Mouse (Mus musculus): Measurements from ENCODE around the gene Kirrel2. TPM values are rescaled to one million over a fixed set of nuclear protein-coding genes. Genes with fewer than 3 reads are reported as not detected.
"Not testable (repeated sequence)": the region's sequence is repeated elsewhere in the genome, so short reads cannot be mapped to it uniquely, and the experiment has no call there.

Kirrel2 gene
- polyA plus RNA-seq (2015; fragmentation: Nextera tagmentation; extraction: Ambion mirVana): not detected in 2 replicates

DNA sequence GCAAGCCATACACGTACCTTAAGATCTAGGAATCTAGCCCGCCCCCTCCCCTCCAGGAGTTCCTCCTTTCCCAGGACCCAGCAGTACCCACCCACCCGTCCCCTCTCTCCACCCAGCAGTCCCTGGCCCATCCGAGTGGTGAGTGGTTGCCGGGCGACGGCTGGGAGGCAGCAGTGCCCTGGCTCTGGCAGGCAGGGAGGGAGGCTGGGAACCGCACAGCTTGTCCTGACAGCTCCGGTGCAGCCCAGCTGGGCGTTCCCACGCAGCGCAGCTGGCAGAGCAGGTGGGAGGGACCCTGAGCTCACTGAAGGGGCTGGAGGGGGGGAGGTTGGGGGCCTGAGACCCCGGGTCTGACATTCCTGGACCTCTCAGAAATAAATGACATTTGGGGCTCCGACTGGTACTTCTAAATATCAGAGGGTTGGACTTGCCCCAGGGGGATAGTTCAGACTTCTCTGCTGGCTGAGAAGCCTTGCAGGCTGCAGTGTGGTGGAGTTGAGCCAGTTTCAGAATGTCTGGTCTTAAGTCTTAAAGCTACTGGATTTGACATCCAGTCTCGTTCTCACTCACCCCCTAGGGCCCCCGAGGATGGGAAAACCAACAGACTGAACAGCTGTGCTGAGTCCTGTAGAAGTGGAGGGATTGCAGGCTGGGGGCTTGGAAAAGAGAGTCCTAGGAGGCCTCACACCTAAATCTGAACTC lies at the start of gene Kirrel2, which contains the start of gene Nphs1:
Gene Kirrel2, minus strand, starts transcription at position 62 of the 702 bp plus-strand sequence.
Gene Nphs1, plus strand, starts transcription at position 687 of the 702 bp plus-strand sequence.
- ATAC-seq (ENCODE audit: borderline replicate concordance, extremely low read depth, low FRiP score, low TSS enrichment): no peak

GRCm38 (mm10) chr7:30501159-30501558 lies 43.7 kb upstream of the Kirrel2 start:
- 71% methylated on average over 5 of the region's 5 CpGs for WGBS

More for the DNA sequence above, at the start of gene Kirrel2, which contains the start of gene Nphs1:
- no peak within 1 kb of the TSS for H3K4me2 ChIP-seq
- no peaks in the 10 kb centered on the region for H3K9me3 ChIP-seq
- no peaks in the 10 kb centered on the region for H3K36me3 ChIP-seq
- H3K4me3 ChIP-seq: no peak within 1 kb of the TSS
- H3K4me1 ChIP-seq: 0 out of 2 replicates have a peak, but pooled peaks cover 3% of the 10 kb centered on the region
- peaks cover 97% of the 10 kb centered on the region for H3K27me3 ChIP-seq
- no peak within 1 kb of the TSS for H3K9ac ChIP-seq
- WGBS: 2% methylated on average over 16 of the region's 16 CpGs
- no peak within 1 kb of the TSS for H3K27ac ChIP-seq

DNA sequence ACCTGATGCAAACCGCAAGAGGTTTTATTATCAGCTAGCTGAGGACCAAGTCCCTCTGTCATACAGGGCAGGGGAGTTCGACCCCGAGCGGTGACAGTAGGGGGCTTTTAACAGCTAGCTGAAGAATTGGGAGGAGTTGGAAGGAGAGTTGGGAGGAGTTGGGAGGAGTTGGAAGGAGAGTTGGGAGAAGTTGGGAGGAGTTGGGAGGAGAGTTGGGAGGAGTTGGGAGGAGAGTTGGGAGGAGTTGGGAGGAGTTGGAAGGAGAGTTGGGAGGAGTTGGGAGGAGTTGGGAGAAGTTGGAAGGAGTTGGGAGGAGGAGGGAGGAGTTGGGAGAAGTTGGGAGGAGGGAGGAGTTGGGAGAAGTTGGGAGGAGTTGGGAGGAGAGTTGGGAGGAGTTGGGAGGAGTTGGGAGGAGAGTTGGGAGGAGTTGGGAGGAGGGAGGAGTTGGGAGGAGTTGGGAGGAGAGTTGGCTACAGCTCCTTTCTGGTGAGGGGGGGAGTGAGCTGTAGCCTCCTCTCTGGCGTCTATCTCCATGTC lies 38.1 kb upstream of the Kirrel2 start:
- not testable (repeated sequence) for ATAC-seq (ENCODE audit: borderline replicate concordance, extremely low read depth, low FRiP score, low TSS enrichment); H3K27ac ChIP-seq; H3K36me3 ChIP-seq; H3K9ac ChIP-seq; H3K9me3 ChIP-seq; H3K4me2 ChIP-seq; H3K4me1 ChIP-seq; H3K27me3 ChIP-seq; H3K4me3 ChIP-seq
- 45% methylated on average over 5 of the region's 5 CpGs for WGBS

More at GRCm38 (mm10) chr7:30501159-30501558, 43.7 kb upstream of the Kirrel2 start:
- H3K9ac ChIP-seq; H3K27ac ChIP-seq; H3K4me2 ChIP-seq; H3K27me3 ChIP-seq; H3K9me3 ChIP-seq; ATAC-seq (ENCODE audit: borderline replicate concordance, extremely low read depth, low FRiP score, low TSS enrichment); H3K4me1 ChIP-seq; H3K36me3 ChIP-seq; H3K4me3 ChIP-seq: not testable (repeated sequence)

DNA sequence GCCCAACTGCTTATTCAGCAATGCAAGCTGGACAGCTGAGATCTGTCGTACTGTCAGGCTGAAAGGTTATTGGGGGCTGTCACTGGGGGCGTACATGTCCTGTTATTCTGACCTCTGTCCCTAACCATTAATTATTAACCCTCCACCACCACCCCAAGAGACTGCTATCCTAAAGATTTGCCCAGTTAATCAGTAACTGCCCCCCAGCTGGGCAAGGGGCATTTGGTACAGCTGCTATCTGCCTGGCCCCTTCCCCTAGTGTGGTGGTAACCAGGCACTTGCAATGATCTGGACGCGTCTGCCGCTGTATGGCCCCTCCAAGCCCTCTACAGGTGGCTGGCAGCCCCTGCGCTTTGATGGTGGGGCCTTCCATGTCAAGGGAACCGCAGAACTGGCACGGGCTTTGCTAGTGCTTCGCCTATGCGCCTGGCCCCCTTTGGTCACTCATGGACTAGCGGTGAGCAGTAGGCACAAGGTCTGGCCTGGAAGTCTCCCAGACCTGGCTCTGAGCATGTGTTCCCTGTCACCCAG lies 36.0 kb upstream of the Kirrel2 start, which contains the start of gene Prodh2:
Gene Prodh2, plus strand, starts transcription at position 222 of the 531 bp plus-strand sequence.
- H3K9me3 ChIP-seq: no peaks in the 10 kb centered on the region
- no peak within 1 kb of the TSS for H3K4me3 ChIP-seq
- H3K36me3 ChIP-seq: no peaks in the 10 kb centered on the region
- H3K27me3 ChIP-seq: peaks cover 13% of the 10 kb centered on the region
- no peak within 1 kb of the TSS for H3K27ac ChIP-seq
- H3K9ac ChIP-seq: no peak within 1 kb of the TSS
- WGBS: 32% methylated on average over 11 of the region's 11 CpGs
- H3K4me1 ChIP-seq: no peaks in the 10 kb centered on the region
- H3K4me2 ChIP-seq: no peak within 1 kb of the TSS
- no peak for ATAC-seq (ENCODE audit: borderline replicate concordance, extremely low read depth, low FRiP score, low TSS enrichment)

GRCm38 (mm10) chr7:30492765-30493164 lies 35.3 kb upstream of the Kirrel2 start:
- Histone ChIP-seq H3K27ac (no peak overlapping the region), H3K27me3 (peaks cover 13% of the 10 kb centered on the region), H3K4me2 (no peak overlapping the region), H3K4me3 (no peak overlapping the region), H3K9me3 (no peaks in the 10 kb centered on the region), H3K4me1 (no peaks in the 10 kb centered on the region), H3K36me3 (no peaks in the 10 kb centered on the region), H3K9ac (no peak overlapping the region)
- no peak for ATAC-seq (ENCODE audit: borderline replicate concordance, extremely low read depth, low FRiP score, low TSS enrichment)
- 15% methylated on average over 4 of the region's 4 CpGs for WGBS

GRCm38 (mm10) chr7:30490957-30491307 lies 33.4 kb upstream of the Kirrel2 start:
- WGBS: 20% methylated on average over 6 of the region's 6 CpGs

GRCm38 (mm10) chr7:30490251-30490956 lies 32.9 kb upstream of the Kirrel2 start:
- no peak overlapping the region for H3K4me2 ChIP-seq
- peaks cover 13% of the 10 kb centered on the region for H3K27me3 ChIP-seq
- no peak overlapping the region for H3K9ac ChIP-seq
- no peaks in the 10 kb centered on the region for H3K36me3 ChIP-seq
- H3K9me3 ChIP-seq: no peaks in the 10 kb centered on the region
- H3K4me3 ChIP-seq: no peak overlapping the region
- no peak overlapping the region for H3K27ac ChIP-seq
- H3K4me1 ChIP-seq: no peaks in the 10 kb centered on the region
- ATAC-seq (ENCODE audit: borderline replicate concordance, extremely low read depth, low FRiP score, low TSS enrichment): no peak
- WGBS: 26% methylated on average over 16 of the region's 16 CpGs

More at GRCm38 (mm10) chr7:30490957-30491307, 33.4 kb upstream of the Kirrel2 start:
- no peaks in the 10 kb centered on the region for H3K9me3 ChIP-seq
- ATAC-seq (ENCODE audit: borderline replicate concordance, extremely low read depth, low FRiP score, low TSS enrichment): no peak
- no peaks in the 10 kb centered on the region for H3K36me3 ChIP-seq
- no peaks in the 10 kb centered on the region for H3K4me1 ChIP-seq
- no peak overlapping the region for H3K9ac ChIP-seq
- no peak overlapping the region for H3K4me2 ChIP-seq
- peaks cover 13% of the 10 kb centered on the region for H3K27me3 ChIP-seq
- no peak overlapping the region for H3K4me3 ChIP-seq
- no peak overlapping the region for H3K27ac ChIP-seq

DNA sequence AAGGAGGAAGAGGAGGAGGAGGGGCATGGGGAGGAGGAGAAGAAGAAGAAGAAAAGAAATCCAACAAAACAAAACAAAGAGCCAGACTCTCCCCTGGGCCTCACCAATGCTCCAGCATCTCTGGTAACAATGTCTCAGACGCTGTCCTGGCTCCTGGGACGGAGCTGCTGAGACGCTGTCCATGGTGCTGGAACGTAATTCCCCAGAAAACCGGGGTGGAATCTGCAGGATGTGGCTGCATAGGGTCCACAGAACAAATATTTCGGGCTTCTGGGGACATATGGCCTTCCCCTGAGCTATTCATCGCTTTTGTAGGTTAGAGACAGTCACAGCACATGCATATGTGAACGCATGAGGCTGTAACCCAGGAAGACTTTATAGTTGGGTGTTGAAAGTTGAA lies 26.8 kb upstream of the Kirrel2 start:
- WGBS: 14% methylated on average over 8 of the region's 8 CpGs
- Histone ChIP-seq H3K27me3 (no peaks in the 10 kb centered on the region), H3K4me1 (no peaks in the 10 kb centered on the region), H3K4me2 (no peak overlapping the region), H3K9me3 (no peaks in the 10 kb centered on the region), H3K36me3 (no peaks in the 10 kb centered on the region), H3K9ac (no peak overlapping the region), H3K4me3 (no peak overlapping the region), H3K27ac (no peak overlapping the region)
- ATAC-seq (ENCODE audit: borderline replicate concordance, extremely low read depth, low FRiP score, low TSS enrichment): no peak

DNA sequence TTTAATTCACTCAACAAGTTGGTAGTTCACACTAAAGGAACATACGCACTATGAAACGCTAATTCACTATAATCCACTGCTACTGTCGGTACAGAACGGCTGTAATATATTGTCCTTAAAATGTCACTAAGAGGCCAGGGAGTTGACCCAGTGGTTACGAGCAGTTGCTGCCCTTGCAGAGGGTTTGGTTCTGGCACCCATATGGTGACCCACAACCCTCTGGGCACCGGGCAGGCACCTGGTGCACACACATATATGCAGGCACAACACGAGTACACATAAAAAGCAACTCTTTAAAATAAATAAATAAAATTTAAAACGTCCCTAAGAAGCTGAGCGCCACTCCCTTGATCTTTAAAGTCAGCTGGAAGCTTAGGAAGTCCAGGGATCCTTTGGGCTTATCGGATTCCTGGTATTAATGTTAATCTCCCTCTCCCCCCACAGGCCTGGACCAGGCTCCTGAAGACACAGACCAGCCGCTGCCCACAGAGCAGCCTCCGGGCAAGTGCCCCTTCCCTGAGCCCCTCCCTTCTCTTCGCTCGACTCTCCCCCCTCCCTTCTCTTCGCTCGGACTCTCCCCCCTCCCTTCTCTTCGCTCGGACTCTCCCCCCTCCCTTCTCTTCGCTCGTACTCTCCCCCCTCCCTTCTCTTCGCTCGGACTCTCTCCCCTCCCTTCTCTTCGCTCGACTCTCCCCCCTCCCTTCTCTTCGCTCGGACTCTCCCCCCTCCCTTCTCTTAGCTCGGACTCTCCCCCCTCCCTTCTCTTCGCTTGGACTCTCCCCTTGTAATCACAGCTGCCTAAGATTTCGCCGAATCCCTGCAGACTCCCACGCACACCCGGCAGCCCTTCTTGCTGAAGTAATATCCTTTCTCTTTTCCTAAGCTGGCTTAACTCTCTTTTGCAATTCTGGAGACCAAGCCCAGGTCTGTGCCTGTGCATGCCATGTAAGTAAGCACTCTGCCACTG lies 20.2 kb upstream of the Kirrel2 start:
- Histone ChIP-seq H3K27ac (no peak overlapping the region), H3K4me1 (no peaks in the 10 kb centered on the region), H3K27me3 (peaks cover 5% of the 10 kb centered on the region; the same call in 1 of the 2 replicates), H3K4me2 (peak overlapping the region; percentile 45), H3K9ac (no peak overlapping the region), H3K4me3 (peak overlapping the region; percentile 17; the same call in 1 of the 2 replicates), H3K9me3 (no peaks in the 10 kb centered on the region), H3K36me3 (no peaks in the 10 kb centered on the region)
- no peak for ATAC-seq (ENCODE audit: borderline replicate concordance, extremely low read depth, low FRiP score, low TSS enrichment)
- WGBS: 6% methylated on average over 30 of the region's 32 CpGs

DNA sequence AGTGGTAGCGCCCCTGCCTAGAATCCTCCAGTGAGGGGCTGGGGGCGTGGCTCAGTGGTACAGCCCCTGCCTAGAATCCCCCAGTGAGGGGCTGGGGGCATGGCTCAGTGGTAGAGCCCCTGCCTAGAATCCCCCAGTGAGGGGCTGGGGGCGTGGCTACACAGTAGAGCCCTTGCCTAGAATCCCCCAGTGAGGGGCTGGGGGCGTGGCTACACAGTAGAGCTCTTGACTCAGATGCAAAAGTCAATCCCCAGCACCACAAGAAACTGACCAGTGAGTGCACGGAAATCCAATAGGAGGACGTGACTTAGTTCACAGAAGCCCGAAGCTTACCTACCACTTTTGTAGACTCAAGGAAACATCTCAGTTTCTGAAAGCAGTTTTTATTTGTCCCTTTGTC lies 18.6 kb upstream of the Kirrel2 start:
- not testable (repeated sequence) for H3K9me3 ChIP-seq; ATAC-seq (ENCODE audit: borderline replicate concordance, extremely low read depth, low FRiP score, low TSS enrichment); H3K4me1 ChIP-seq; H3K36me3 ChIP-seq; H3K27me3 ChIP-seq; H3K4me2 ChIP-seq; H3K4me3 ChIP-seq; H3K27ac ChIP-seq; H3K9ac ChIP-seq
- 86% methylated on average over 7 of the region's 7 CpGs for WGBS

- ATAC-seq (ENCODE audit: borderline replicate concordance, extremely low read depth, low FRiP score, low TSS enrichment): no peak
- Histone ChIP-seq H3K9ac (no peak overlapping the region), H3K27ac (no peak overlapping the region), H3K4me2 (no peak overlapping the region), H3K4me3 (no peak overlapping the region), H3K27me3 (peaks cover 5% of the 10 kb centered on the region; the same call in 1 of the 2 replicates), H3K36me3 (no peaks in the 10 kb centered on the region), H3K9me3 (peaks cover 4% of the 10 kb centered on the region; the same call in 1 of the 2 replicates), H3K4me1 (no peaks in the 10 kb centered on the region)
- 58% methylated on average over 4 of the region's 4 CpGs for WGBS
Measured at GRCm38 (mm10) chr7:30474999-30475398, 17.5 kb upstream of the Kirrel2 start.
